ENCODE assay signal across 25 mouse cellular contexts in genomic region chr9:72333221-72333620, GRCm38 (mm10). TPM values are rescaled to one million over a fixed set of nuclear protein-coding genes. Genes with fewer than 3 reads are reported as not detected.
DNase-seq lines count a peak whose midpoint lies in the region; ATAC-seq and TF ChIP-seq lines count a peak whose summit lies in the region.
"Had no signal": no experiment of that assay in that cellular context is flagged by ENCODE, and none has a peak within 500 bp of the region (broad histone marks: within the 10 kb centered on the region; RNA-seq: fewer than 3 reads in every experiment).

No protein-coding gene starts in this region.

- peaks cover 55% of the 10 kb centered on the region for H3K36me3 ChIP-seq in embryonic facial prominence, embryonic 14.5 days (ENCODE audit: control insufficient read depth, insufficient read depth, low read length)

- H3K27ac ChIP-seq in embryonic facial prominence, embryonic 14.5 days (replicated peaks; ENCODE audit: low read depth, low read length): no peak overlapping the region
- H3K27ac ChIP-seq in gastrocnemius, adult 2 months: no peak overlapping the region
- H3K27ac ChIP-seq: embryonic facial prominence, embryonic 12.5 days; embryonic facial prominence, embryonic 15.5 days; forebrain, embryonic 10.5 days; forebrain, embryonic 12.5 days had no signal

- H3K27me3 ChIP-seq in embryonic facial prominence, embryonic 14.5 days (replicated peaks; ENCODE audit: control insufficient read depth, insufficient read depth, low read length): no peaks in the 10 kb centered on the region
- H3K27me3 ChIP-seq: embryonic facial prominence, embryonic 12.5 days; embryonic facial prominence, embryonic 15.5 days; forebrain, embryonic 12.5 days; Patski had no signal

- H3K4me3 ChIP-seq in embryonic facial prominence, embryonic 14.5 days (ENCODE audit: low read depth, low read length): no peak overlapping the region
- H3K4me3 ChIP-seq in gastrocnemius, adult 2 months: no peak overlapping the region
- H3K4me3 ChIP-seq: embryonic facial prominence, embryonic 12.5 days; embryonic facial prominence, embryonic 15.5 days; erythroblast, embryonic 14.5 days; forebrain, embryonic 10.5 days; forebrain, embryonic 12.5 days had no signal

- H3K9ac ChIP-seq in embryonic facial prominence, embryonic 14.5 days (ENCODE audit: low read depth, low read length): no peak overlapping the region
- H3K9ac ChIP-seq: embryonic facial prominence, embryonic 12.5 days; embryonic facial prominence, embryonic 15.5 days; forebrain, embryonic 12.5 days had no signal

- 42% methylated on average over 2 of the region's 2 CpGs for WGBS in embryonic facial prominence, embryonic 14.5 days

- intact Hi-C loops in gastrocnemius, adult 2 months (cut with DNase I): no loop called here

- TF ChIP-seq CTCF in gastrocnemius, adult 2 months (IDR thresholded peaks at IDR 0.05): no peak

- H3K4me1 ChIP-seq in embryonic facial prominence, embryonic 14.5 days (ENCODE audit: control insufficient read depth, insufficient read depth, low read length): no peaks in the 10 kb centered on the region
- H3K4me1 ChIP-seq: embryonic facial prominence, embryonic 12.5 days; embryonic facial prominence, embryonic 15.5 days; forebrain, embryonic 10.5 days; forebrain, embryonic 12.5 days had no signal

- DNase-seq in embryo, embryonic 10 days (ENCODE audit: low spot score): peak; percentile 9
- DNase-seq in embryo, embryonic 9.5 days (ENCODE audit: extremely low spot score): no peak
- peak; percentile 23 for DNase-seq in 3T3-L1 (ENCODE audit: low read depth, low spot score)
- peak; percentile 18 for DNase-seq in embryo, embryonic 10.5 days (ENCODE audit: low spot score)
- DNase-seq in embryonic facial prominence, embryonic 14.5 days (ENCODE audit: low spot score): peak; percentile 5
- no peak for DNase-seq in gastrocnemius, adult 2 months
- no peak for DNase-seq in thymus, postnatal 14 days
- no peak for DNase-seq in kidney, postnatal 10 days
- DNase-seq: adrenal gland, adult 8-10 months; adrenal gland, postnatal 14 days; adrenal gland, postnatal 36 days; cerebellum, adult 11-12 months; cerebellum, adult 2 months; cerebellum, adult 9-10 months; cerebellum, postnatal 10 days; cerebellum, postnatal 25 days had no signal

- H3K9me3 ChIP-seq in embryonic facial prominence, embryonic 14.5 days (ENCODE audit: control insufficient read depth, low read length): no peaks in the 10 kb centered on the region
- H3K9me3 ChIP-seq: embryonic facial prominence, embryonic 12.5 days; embryonic facial prominence, embryonic 15.5 days; forebrain, embryonic 10.5 days; forebrain, embryonic 12.5 days had no signal

- no peak for ATAC-seq in embryonic facial prominence, embryonic 14.5 days (ENCODE audit: low read depth)
- ATAC-seq: activated CD4-positive, CD25-positive, alpha-beta regulatory T cell, adult 4 months; forebrain, embryonic 14.5 days; forebrain, embryonic 16.5 days; Patski had no signal

- no peak overlapping the region for H3K4me2 ChIP-seq in embryonic facial prominence, embryonic 14.5 days (ENCODE audit: low read depth, low read length)
- H3K4me2 ChIP-seq: embryonic facial prominence, embryonic 12.5 days; embryonic facial prominence, embryonic 15.5 days; forebrain, embryonic 12.5 days had no signal

RNA-seq across cellular contexts. Expression of gene Zfp280d, which starts 58.6 kb away (rescaled TPM):
- 37.5 and 38.7 TPM in 2 replicates for polyA plus RNA-seq in embryonic facial prominence, embryonic 14.5 days (2014; fragmentation: Nextera tagmentation; extraction: Ambion mirVana)
- total RNA-seq in gastrocnemius, adult 2 months (2021): 10 to 100 TPM; 18.3 to 19.5 TPM

Comparison
In these comparisons a context has a peak if more than half of its experiments do, and no peak if none do; other contexts are left out.
1. DNase-seq: peak in embryo, embryonic 10 days (single experiment), 3T3-L1 (single experiment), embryo, embryonic 10.5 days (single experiment) and embryonic facial prominence, embryonic 14.5 days (single experiment); none in embryo, embryonic 9.5 days (single experiment), gastrocnemius, adult 2 months (single experiment), thymus, postnatal 14 days (single experiment) and kidney, postnatal 10 days (single experiment).